Mouse (Mus musculus) liver, postnatal 0 days (tissue): ENCODE measurements at regions not wholly inside any gene's neighbourhood (a gene's known extent, or its start where the extent isn't known, plus 50 kb on each side); places are given as distances from the start of the nearest gene placed in this dataset.

Experiments used
- CTCF ChIP-seq: sonication (generic); IDR thresholded peaks from 2 replicates; pipeline ENCODE4 v1.5.1; 2016; ENCODE audit warnings: antibody characterized with exemption, low read depth
- EP300 ChIP-seq: IDR thresholded peaks from 2 replicates; pipeline ENCODE4 v1.6.1; 2016; ENCODE audit warnings: antibody characterized with exemption, low read depth, mild to moderate bottlenecking

- TF ChIP-seq CTCF (no peak), EP300 (no peak)
Measured at GRCm38 (mm10) chr17:79273551-79273950, 81.3 kb downstream of the Cdc42ep3 start.
